Mouse (Mus musculus): Measurements from ENCODE around the gene Smagp. TPM values are rescaled to one million over a fixed set of nuclear protein-coding genes. Genes with fewer than 3 reads are reported as not detected.
"Not testable (repeated sequence)": the region's sequence is repeated elsewhere in the genome, so short reads cannot be mapped to it uniquely, and the experiment has no call there.

The Smagp gene
- polyA plus RNA-seq, 1 experiment from 2014 or later, result 11.9 TPM

DNA sequence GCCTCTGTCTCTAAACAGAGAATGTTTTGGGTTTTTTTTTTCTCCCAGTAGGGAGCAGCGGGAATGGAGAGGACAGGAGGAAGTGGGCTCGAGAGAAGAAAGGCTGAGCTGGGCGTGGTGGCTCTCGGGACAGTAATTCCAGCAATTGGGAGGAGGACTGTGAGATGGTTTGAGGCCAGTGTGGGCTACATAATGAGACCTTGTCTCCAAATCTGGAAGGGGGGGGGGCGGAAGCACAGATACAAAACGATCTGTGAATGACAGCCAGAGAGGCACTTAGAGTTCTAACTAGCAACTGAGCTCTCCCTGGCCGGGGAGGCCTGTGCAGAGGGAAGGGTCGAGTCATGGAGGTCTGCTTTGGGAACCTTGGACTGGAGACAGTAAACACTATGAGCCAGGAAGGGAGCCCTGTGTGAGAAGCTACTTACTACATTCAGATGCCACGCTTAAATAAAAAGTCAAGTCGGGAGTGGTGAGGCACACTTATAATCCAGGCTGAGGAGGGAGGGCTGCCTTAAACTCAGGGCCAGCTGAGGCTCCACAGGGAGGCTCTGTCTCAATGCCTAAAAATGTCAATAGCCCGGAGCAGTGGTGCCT lies 8.9 kb downstream of the Smagp start:
- no peak for TF ChIP-seq CTCF (IDR thresholded peaks at IDR 0.05; ENCODE audit: low read depth)
- Histone ChIP-seq H3K27ac (ENCODE audit: low read depth) (peak overlapping the region; percentile 21; the same call in 1 of the 2 replicates), H3K9ac (no peak overlapping the region), H3K4me3 (ENCODE audit: low read depth, low read length) (no peak overlapping the region), H3K9me3 (ENCODE audit: low read depth, low read length) (no peaks in the 10 kb centered on the region), H3K4me2 (peak overlapping the region; percentile 8; the same call in 1 of the 2 replicates), H3K36me3 (ENCODE audit: insufficient read depth) (no peaks in the 10 kb centered on the region), H3K4me1 (ENCODE audit: insufficient read depth) (no peaks in the 10 kb centered on the region), H3K27me3 (ENCODE audit: insufficient read depth, low read length) (no peaks in the 10 kb centered on the region)
- 8% methylated on average over 11 of the region's 11 CpGs for WGBS
- no peak for ATAC-seq (ENCODE audit: insufficient read depth)
- peak; percentile 27 for DNase-seq

DNA sequence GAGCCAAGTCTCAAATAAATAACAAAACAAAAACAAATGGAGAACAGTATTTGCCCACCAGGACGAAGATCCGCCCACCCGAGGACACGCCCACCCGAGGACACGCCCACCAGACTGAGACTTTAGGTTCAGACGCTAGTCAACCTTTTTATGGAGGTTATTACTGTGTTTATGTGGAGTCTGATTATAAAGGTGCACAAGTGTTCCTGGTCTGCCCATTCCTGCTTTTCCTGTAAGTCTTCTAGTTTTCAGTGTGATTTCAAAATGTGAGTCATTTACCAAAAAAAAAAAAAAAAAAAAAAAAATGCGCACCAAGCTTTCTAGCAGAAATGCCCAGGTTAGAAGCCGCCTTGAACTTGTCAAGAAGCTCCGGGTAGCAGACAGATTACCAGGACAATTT lies 9.5 kb downstream of the Smagp start:
- no peak overlapping the region for H3K4me2 ChIP-seq
- no peak overlapping the region for H3K27ac ChIP-seq (ENCODE audit: low read depth)
- 23% methylated on average over 10 of the region's 10 CpGs for WGBS

DNA sequence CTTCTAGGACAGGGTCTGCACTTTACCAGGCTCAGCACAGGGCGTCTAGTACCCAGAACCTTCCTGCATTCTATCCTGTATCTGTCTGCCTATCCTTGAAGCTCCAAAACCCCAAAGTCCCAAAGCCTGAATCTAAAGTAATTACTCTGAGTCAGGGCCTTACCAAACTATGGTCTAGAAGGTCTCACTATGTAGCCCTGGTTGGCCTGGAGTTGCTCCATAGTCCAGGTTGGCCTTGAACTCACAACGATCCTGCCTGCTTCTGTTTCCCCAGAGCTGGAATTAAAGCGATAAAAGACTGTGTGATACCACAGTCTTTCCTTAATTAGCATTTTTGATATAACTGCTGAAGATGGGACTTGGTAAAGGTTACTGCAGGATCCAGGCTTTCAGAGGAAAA lies 12.3 kb downstream of the Smagp start:
- no peaks in the 10 kb centered on the region for H3K9me3 ChIP-seq (ENCODE audit: low read depth, low read length)
- WGBS, result 90% methylated on average over 3 of the region's 3 CpGs
- TF ChIP-seq CTCF (IDR thresholded peaks at IDR 0.05; ENCODE audit: low read depth), result no peak
- ATAC-seq (ENCODE audit: insufficient read depth) (no peak), DNase-seq (no peak)
- no peaks in the 10 kb centered on the region for H3K4me1 ChIP-seq (ENCODE audit: insufficient read depth)
- H3K27ac ChIP-seq (ENCODE audit: low read depth), result no peak overlapping the region
- H3K4me3 ChIP-seq (ENCODE audit: low read depth, low read length), result no peak overlapping the region
- H3K27me3 ChIP-seq (ENCODE audit: insufficient read depth, low read length), result no peaks in the 10 kb centered on the region
- H3K36me3 ChIP-seq (ENCODE audit: insufficient read depth), result peaks cover 14% of the 10 kb centered on the region
- H3K4me2 ChIP-seq, result no peak overlapping the region
- H3K9ac ChIP-seq, result no peak overlapping the region

More for the DNA sequence above, 9.5 kb downstream of the Smagp start:
- no peak for TF ChIP-seq CTCF (IDR thresholded peaks at IDR 0.05; ENCODE audit: low read depth)
- Histone ChIP-seq H3K4me3 (ENCODE audit: low read depth, low read length) (no peak overlapping the region), H3K4me1 (ENCODE audit: insufficient read depth) (no peaks in the 10 kb centered on the region), H3K9me3 (ENCODE audit: low read depth, low read length) (no peaks in the 10 kb centered on the region), H3K9ac (no peak overlapping the region), H3K27me3 (ENCODE audit: insufficient read depth, low read length) (no peaks in the 10 kb centered on the region), H3K36me3 (ENCODE audit: insufficient read depth) (no peaks in the 10 kb centered on the region)
- ATAC-seq (ENCODE audit: insufficient read depth) (no peak), DNase-seq (no peak)

DNA sequence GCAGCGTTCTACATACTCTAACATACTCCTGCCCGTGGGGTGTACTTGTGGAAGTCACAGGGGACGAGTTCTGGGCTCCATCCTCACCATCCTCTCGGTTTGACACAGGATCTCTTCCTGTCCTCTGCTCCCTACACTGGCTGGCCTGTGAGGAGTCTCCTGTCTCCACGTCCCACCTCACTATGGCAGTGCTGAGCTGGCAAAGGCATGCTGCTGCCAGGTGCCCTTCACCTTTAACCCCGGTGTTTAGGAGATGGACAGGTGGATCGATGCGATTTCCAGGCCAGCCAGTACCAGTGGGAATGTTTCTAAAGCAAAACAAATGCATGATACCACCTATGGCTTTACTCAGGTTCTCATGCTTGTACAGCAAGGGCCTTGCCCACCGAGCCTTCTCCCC lies 13.0 kb downstream of the Smagp start:
- H3K9me3 ChIP-seq (ENCODE audit: low read depth, low read length), result no peaks in the 10 kb centered on the region
- H3K4me1 ChIP-seq (ENCODE audit: insufficient read depth), result no peaks in the 10 kb centered on the region
- DNase-seq (no peak), ATAC-seq (ENCODE audit: insufficient read depth) (no peak)
- no peaks in the 10 kb centered on the region for H3K27me3 ChIP-seq (ENCODE audit: insufficient read depth, low read length)
- no peak overlapping the region for H3K9ac ChIP-seq
- peaks cover 21% of the 10 kb centered on the region for H3K36me3 ChIP-seq (ENCODE audit: insufficient read depth)
- no peak overlapping the region for H3K27ac ChIP-seq (ENCODE audit: low read depth)
- TF ChIP-seq CTCF (IDR thresholded peaks at IDR 0.05; ENCODE audit: low read depth), result no peak
- WGBS, result 82% methylated on average over 9 of the region's 9 CpGs
- H3K4me3 ChIP-seq (ENCODE audit: low read depth, low read length), result no peak overlapping the region
- H3K4me2 ChIP-seq, result no peak overlapping the region

DNA sequence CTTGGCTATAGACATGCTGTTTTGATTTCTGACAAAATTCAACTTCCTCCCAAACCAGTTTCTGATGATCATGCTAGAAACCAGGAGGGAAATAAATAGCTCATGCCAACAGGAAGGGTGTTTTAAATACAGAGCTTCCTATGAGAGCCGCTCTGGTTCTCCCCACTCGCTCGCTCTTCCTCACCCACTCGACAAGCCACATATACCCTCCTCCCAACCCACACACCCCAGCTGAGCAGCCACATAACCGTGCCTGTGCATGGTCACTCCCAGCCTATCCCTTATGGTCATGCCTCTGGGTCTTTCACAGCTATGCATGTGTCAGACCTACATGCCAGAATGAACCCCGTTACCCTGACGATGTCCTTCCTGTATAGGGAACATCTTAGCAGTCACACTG lies 14.6 kb downstream of the Smagp start:
- no peak for TF ChIP-seq CTCF (IDR thresholded peaks at IDR 0.05; ENCODE audit: low read depth)
- ATAC-seq (ENCODE audit: insufficient read depth), result no peak
- Histone ChIP-seq H3K9ac (no peak overlapping the region), H3K4me1 (ENCODE audit: insufficient read depth) (no peaks in the 10 kb centered on the region), H3K27me3 (ENCODE audit: insufficient read depth, low read length) (no peaks in the 10 kb centered on the region), H3K4me2 (no peak overlapping the region), H3K27ac (ENCODE audit: low read depth) (peak overlapping the region; percentile 65), H3K4me3 (ENCODE audit: low read depth, low read length) (no peak overlapping the region), H3K36me3 (ENCODE audit: insufficient read depth) (peaks cover 37% of the 10 kb centered on the region), H3K9me3 (ENCODE audit: low read depth, low read length) (no peaks in the 10 kb centered on the region)
- no peak for DNase-seq
- WGBS, result 73% methylated on average over 7 of the region's 7 CpGs

DNA sequence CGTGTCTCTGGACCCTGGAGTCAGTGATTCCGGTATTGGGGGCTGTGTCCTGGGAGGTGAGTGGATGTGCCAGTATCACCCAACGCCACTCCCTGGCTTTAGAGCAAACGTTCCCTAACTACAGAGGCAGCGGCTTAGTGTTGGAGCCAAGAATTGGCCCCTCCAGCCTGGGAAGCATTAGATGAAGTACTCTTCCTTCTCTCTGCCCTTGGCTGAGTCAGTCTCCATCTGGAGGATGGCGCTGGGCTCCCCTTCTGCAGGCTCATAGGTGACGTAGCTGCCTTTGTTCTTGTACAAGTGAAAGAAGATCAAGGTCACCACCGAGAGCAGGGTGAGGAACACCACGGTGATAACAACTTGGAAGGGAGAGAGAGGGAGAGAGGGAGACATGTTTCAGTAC lies 15.1 kb downstream of the Smagp start:
- not testable (repeated sequence) for H3K4me1 ChIP-seq (ENCODE audit: insufficient read depth); ATAC-seq (ENCODE audit: insufficient read depth); H3K27me3 ChIP-seq (ENCODE audit: insufficient read depth, low read length); H3K9me3 ChIP-seq (ENCODE audit: low read depth, low read length); H3K4me2 ChIP-seq; DNase-seq; H3K9ac ChIP-seq; H3K4me3 ChIP-seq (ENCODE audit: low read depth, low read length)
- Histone ChIP-seq H3K36me3 (ENCODE audit: insufficient read depth) (peaks cover 37% of the 10 kb centered on the region), H3K27ac (ENCODE audit: low read depth) (0 out of 2 replicates have a peak overlapping the region, but pooled peaks have one; percentile 3)
- WGBS, result 59% methylated on average over 9 of the region's 9 CpGs

DNA sequence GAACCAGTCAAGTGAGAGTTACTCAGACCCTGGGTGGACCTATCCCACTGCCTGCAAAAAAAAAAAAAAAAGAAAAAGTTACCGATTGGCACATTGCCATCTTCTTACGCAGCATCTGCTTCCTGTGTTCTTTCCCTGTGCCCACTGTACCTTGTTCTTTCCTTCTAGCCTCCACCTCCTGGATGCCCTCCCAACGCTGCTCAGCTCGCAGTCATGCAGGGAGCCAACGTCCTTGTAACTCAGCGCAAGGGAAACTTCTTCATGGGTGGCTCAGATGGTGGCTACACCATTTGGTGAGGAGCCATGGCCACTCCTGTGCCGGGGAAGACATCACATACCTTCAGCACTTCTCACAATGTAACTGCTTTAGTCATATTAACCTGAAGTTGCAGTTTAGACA lies 17.5 kb downstream of the Smagp start:
- H3K27me3 ChIP-seq (ENCODE audit: insufficient read depth, low read length), result no peaks in the 10 kb centered on the region
- 79% methylated on average over 7 of the region's 7 CpGs for WGBS
- no peak overlapping the region for H3K9ac ChIP-seq
- H3K4me3 ChIP-seq (ENCODE audit: low read depth, low read length), result no peak overlapping the region
- DNase-seq (no peak), ATAC-seq (ENCODE audit: insufficient read depth) (no peak)
- peaks cover 3% of the 10 kb centered on the region; the same call in 1 of the 2 replicates for H3K4me1 ChIP-seq (ENCODE audit: insufficient read depth)
- H3K9me3 ChIP-seq (ENCODE audit: low read depth, low read length), result no peaks in the 10 kb centered on the region
- no peak for TF ChIP-seq CTCF (IDR thresholded peaks at IDR 0.05; ENCODE audit: low read depth)
- H3K36me3 ChIP-seq (ENCODE audit: insufficient read depth), result peaks cover 37% of the 10 kb centered on the region
- H3K27ac ChIP-seq (ENCODE audit: low read depth), result no peak overlapping the region
- H3K4me2 ChIP-seq, result no peak overlapping the region
